Mouse (Mus musculus) activated CD4-positive, CD25-positive, alpha-beta regulatory T cell, adult 9 weeks (primary cell): ENCODE results near the gene Zscan26. TPM values are rescaled to one million over a fixed set of nuclear protein-coding genes. Genes with fewer than 3 reads are reported as not detected.

Experiments used
- polyA plus RNA-seq: library from polyadenylated mRNA; unstranded; fragments of 100-300 nt; shearing (Covaris generic); gene quantifications from one replicate; pipeline ENCODE4 v1.2.1, GENCODE M21; 2017

The Zscan26 gene
- 10.4 TPM for polyA plus RNA-seq

GRCm38 (mm10) chr13:21453449-21453848, at the start of gene Zscan26:
Gene Zscan26, minus strand, starts transcription at chr13:21453730.

GRCm38 (mm10) chr13:21501182-21501581, 47.7 kb upstream of the Zscan26 start, which contains the start of gene Gm11273:
Gene Gm11273, minus strand, starts transcription at chr13:21501418.

GRCm38 (mm10) chr13:21495080-21495479, 41.5 kb upstream of the Zscan26 start, which contains the start of gene AK157302:
Gene AK157302, plus strand, starts transcription at chr13:21495223.

GRCm38 (mm10) chr13:21478759-21479670, 25.5 kb upstream of the Zscan26 start, which contains the start of the genes Zkscan4 and Gm10065:
Gene Zkscan4, plus strand, starts transcription at chr13:21478907.
Gene Gm10065, minus strand, starts transcription at chr13:21479441.

GRCm38 (mm10) chr13:21468061-21469019, 14.8 kb upstream of the Zscan26 start, which contains the start of gene Nkapl:
Gene Nkapl, minus strand, starts transcription at chr13:21468509.

GRCm38 (mm10) chr13:21440503-21441206, 12.9 kb downstream of the Zscan26 start, which contains the start of gene Pgbd1:
Gene Pgbd1, minus strand, starts transcription at chr13:21441058.

GRCm38 (mm10) chr13:21402287-21402846, 51.2 kb downstream of the Zscan26 start, which contains the start of gene Zkscan3:
Gene Zkscan3, minus strand, starts transcription at chr13:21402755.

Other genes starting within 250 kb of the Zscan26 start
- gene Gpx5, start 161.0 kb downstream of the Zscan26 start, polyA plus RNA-seq: not detected
- not detected for gene Gpx6, start 141.6 kb downstream of the Zscan26 start, polyA plus RNA-seq
- not detected for gene Olfr1367, start 106.8 kb downstream of the Zscan26 start, polyA plus RNA-seq
- 12.6 TPM for gene Zscan12, start 90.9 kb downstream of the Zscan26 start, polyA plus RNA-seq
- gene Zkscan3, start 51.0 kb downstream of the Zscan26 start, polyA plus RNA-seq: 77.3 TPM
- gene Pgbd1, start 12.7 kb downstream of the Zscan26 start, polyA plus RNA-seq: 0.72 TPM
- not detected for gene Nkapl, start 14.8 kb upstream of the Zscan26 start, polyA plus RNA-seq
- gene Zkscan4, start 25.2 kb upstream of the Zscan26 start, polyA plus RNA-seq: not detected
- not detected for gene Gm10065, start 25.7 kb upstream of the Zscan26 start, polyA plus RNA-seq
- not detected for gene AK157302, start 41.5 kb upstream of the Zscan26 start, polyA plus RNA-seq
- 14.1 TPM for gene Gm11273, start 47.7 kb upstream of the Zscan26 start, polyA plus RNA-seq
- 9.4 TPM for gene Zkscan8, start 77.4 kb upstream of the Zscan26 start, polyA plus RNA-seq
- not detected for gene Olfr1366, start 89.1 kb upstream of the Zscan26 start, polyA plus RNA-seq
- not detected for gene Olfr1535, start 106.2 kb upstream of the Zscan26 start, polyA plus RNA-seq
- not detected for gene Olfr1364, start 128.0 kb upstream of the Zscan26 start, polyA plus RNA-seq
- gene Olfr1362, start 160.3 kb upstream of the Zscan26 start, polyA plus RNA-seq: not detected
- not detected for gene Olfr11, start 188.8 kb upstream of the Zscan26 start, polyA plus RNA-seq
- not detected for gene Olfr1361, start 209.7 kb upstream of the Zscan26 start, polyA plus RNA-seq
- not detected for gene Olfr1360, start 223.7 kb upstream of the Zscan26 start, polyA plus RNA-seq
- gene Olfr1359, start 244.4 kb upstream of the Zscan26 start, polyA plus RNA-seq: not detected